Mouse (Mus musculus) myocyte (in vitro differentiated cells): ENCODE measurements around the gene Ugt1a1.

Experiments
- CEBPB ChIP-seq: IDR thresholded peaks from 2 replicates; pipeline ENCODE4 v1.6.1; 2011; ENCODE audit warnings: mild to moderate bottlenecking, moderate library complexity; ENCODE audit not compliant: poor library complexity, insufficient read depth, severe bottlenecking
- E2F4 ChIP-seq: IDR thresholded peaks from one replicate; pipeline ENCODE4 v1.6.1; 2011; ENCODE audit warnings: mild to moderate bottlenecking, control low read depth, moderate library complexity; ENCODE audit not compliant: insufficient read depth
- MAX ChIP-seq: IDR thresholded peaks from one replicate; pipeline ENCODE4 v1.6.1; 2011; ENCODE audit warnings: low read depth, mild to moderate bottlenecking, control low read depth
- MYOD1 ChIP-seq, 3 experiments: IDR thresholded peaks; one replicate each; pipeline ENCODE4 v1.6.1; 2011; ENCODE audit warnings: control low read depth in 2 of 3, low read depth in 2 of 3, mild to moderate bottlenecking in 2 of 3, moderate library complexity in 1 of 3; ENCODE audit not compliant: insufficient read length in 2 of 3, control insufficient read depth in 1 of 3
- POLR2A ChIP-seq: IDR thresholded peaks from one replicate; pipeline ENCODE4 v1.6.1; 2011; ENCODE audit warnings: low read depth, mild to moderate bottlenecking, control low read depth, moderate library complexity; ENCODE audit not compliant: insufficient read length
- POLR2AphosphoS2 ChIP-seq: IDR thresholded peaks from one replicate; pipeline ENCODE4 v1.6.1; 2011; ENCODE audit warnings: low read depth, control low read depth; ENCODE audit not compliant: insufficient read length
- REST ChIP-seq: IDR thresholded peaks from one replicate; pipeline ENCODE4 v1.6.1; 2011; ENCODE audit warnings: mild to moderate bottlenecking, control low read depth, moderate library complexity; ENCODE audit not compliant: insufficient read depth, insufficient read length
- SRF ChIP-seq: IDR thresholded peaks from one replicate; pipeline ENCODE4 v1.6.1; 2011; ENCODE audit warnings: low read depth; ENCODE audit not compliant: control insufficient read depth, insufficient read length
- TCF12 ChIP-seq: IDR thresholded peaks from one replicate; pipeline ENCODE4 v1.6.1; 2011; ENCODE audit warnings: mild to moderate bottlenecking, control low read depth; ENCODE audit not compliant: poor library complexity, insufficient read depth, severe bottlenecking
- TCF3 ChIP-seq: IDR thresholded peaks from one replicate; pipeline ENCODE4 v1.6.1; 2011; ENCODE audit warnings: low read depth, control low read depth; ENCODE audit not compliant: insufficient read length
- USF1 ChIP-seq: IDR thresholded peaks from one replicate; pipeline ENCODE4 v1.6.1; 2011; ENCODE audit warnings: low read depth, mild to moderate bottlenecking, control low read depth, moderate library complexity

DNA sequence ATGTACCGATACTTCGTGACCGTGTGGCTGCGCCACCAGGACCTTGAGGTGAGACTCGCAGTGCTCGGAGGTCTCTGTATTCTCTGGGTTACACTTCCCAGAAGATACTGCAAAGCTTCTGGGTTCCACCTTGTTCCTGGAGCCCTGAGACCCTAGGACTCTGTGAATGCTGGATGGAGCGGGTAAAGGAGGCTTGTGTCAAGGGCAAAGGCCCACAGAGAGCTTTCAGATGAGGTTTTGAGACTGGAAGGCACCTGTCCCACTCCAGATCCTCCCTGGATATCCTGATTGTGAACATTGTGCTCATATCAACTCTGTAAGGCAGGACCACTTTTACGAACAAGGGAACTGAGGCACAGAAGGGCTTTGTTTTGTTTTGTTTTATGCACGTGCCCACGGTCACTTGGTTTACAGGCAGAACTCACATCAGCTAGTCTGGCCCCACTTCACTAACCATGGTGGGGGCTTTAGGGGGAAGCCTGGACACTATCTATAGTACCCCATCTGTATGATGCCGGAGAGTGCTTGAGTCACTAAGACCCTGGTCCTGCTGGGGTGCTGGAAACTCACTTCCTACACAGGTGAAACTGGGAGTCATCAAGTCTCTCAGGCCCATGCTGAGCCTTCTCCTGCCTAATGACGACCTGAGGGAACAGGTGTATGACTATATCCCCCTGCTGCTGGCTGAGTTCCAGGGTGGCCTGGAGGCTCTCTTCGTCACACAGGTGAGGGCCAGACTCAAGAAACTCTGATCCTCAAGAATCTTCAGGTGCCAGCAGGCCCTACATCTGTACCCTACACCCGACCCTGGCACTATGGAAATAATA lies 21.9 kb downstream of the Ugt1a1 start:
- TF ChIP-seq POLR2A (no peak), POLR2AphosphoS2 (no peak), TCF12 (no peak), E2F4 (no peak), MAX (no peak), TCF3 (no peak), USF1 (no peak), SRF (no peak), MYOD1 (IDR thresholded peaks at IDR 0.05; ENCODE audit: control insufficient read depth in 1 of 3, insufficient read length in 2 of 3, low read depth in 2 of 3) (no peak), REST (no peak), CEBPB (no peak)
